Mouse (Mus musculus): ENCODE results near the gene Ampd3.

Gene Ampd3

GRCm38 (mm10) chr7:110768001-110768400 is at the start of gene Ampd3:
Gene Ampd3 (plus strand): TSS chr7:110768206.
- DNase-seq (ENCODE audit: low read depth, low spot score) = no peak

GRCm38 (mm10) chr7:110718505-110718904 is 49.5 kb upstream of the Ampd3 start:
- no peak for DNase-seq (ENCODE audit: low read depth, low spot score)

- DNase-seq (ENCODE audit: low read depth, low spot score) = no peak
Observed at GRCm38 (mm10) chr7:110719857-110720256, 48.1 kb upstream of the Ampd3 start.

GRCm38 (mm10) chr7:110722183-110722582 is 45.8 kb upstream of the Ampd3 start:
- DNase-seq (ENCODE audit: low read depth, low spot score) = no peak

- peak; percentile 88 for DNase-seq (ENCODE audit: low read depth, low spot score)
Observed at GRCm38 (mm10) chr7:110727049-110727448, 41.0 kb upstream of the Ampd3 start.

GRCm38 (mm10) chr7:110728876-110729275 is 39.1 kb upstream of the Ampd3 start:
- DNase-seq (ENCODE audit: low read depth, low spot score) = peak; percentile 77

GRCm38 (mm10) chr7:110729295-110729694 is 38.7 kb upstream of the Ampd3 start:
- no peak for DNase-seq (ENCODE audit: low read depth, low spot score)

- DNase-seq (ENCODE audit: low read depth, low spot score) = no peak
Observed at GRCm38 (mm10) chr7:110731091-110731967, 36.7 kb upstream of the Ampd3 start.

- DNase-seq (ENCODE audit: low read depth, low spot score) = peak; percentile 58
Observed at GRCm38 (mm10) chr7:110732001-110732632, 35.9 kb upstream of the Ampd3 start.

GRCm38 (mm10) chr7:110736914-110737313 is 31.1 kb upstream of the Ampd3 start:
- no peak for DNase-seq (ENCODE audit: low read depth, low spot score)

- DNase-seq (ENCODE audit: low read depth, low spot score) = peak; percentile 57
Observed at GRCm38 (mm10) chr7:110739764-110740163, 28.2 kb upstream of the Ampd3 start.

GRCm38 (mm10) chr7:110740188-110740587 is 27.8 kb upstream of the Ampd3 start:
- DNase-seq (ENCODE audit: low read depth, low spot score) = peak; percentile 69

- DNase-seq (ENCODE audit: low read depth, low spot score) = no peak
Observed at GRCm38 (mm10) chr7:110742022-110742421, 26.0 kb upstream of the Ampd3 start.

- no peak for DNase-seq (ENCODE audit: low read depth, low spot score)
Observed at GRCm38 (mm10) chr7:110746087-110746562, 21.9 kb upstream of the Ampd3 start.

GRCm38 (mm10) chr7:110746809-110747208 is 21.2 kb upstream of the Ampd3 start:
- no peak for DNase-seq (ENCODE audit: low read depth, low spot score)

GRCm38 (mm10) chr7:110750834-110751233 is 17.2 kb upstream of the Ampd3 start:
- no peak for DNase-seq (ENCODE audit: low read depth, low spot score)

GRCm38 (mm10) chr7:110751634-110752033 is 16.4 kb upstream of the Ampd3 start:
- no peak for DNase-seq (ENCODE audit: low read depth, low spot score)

- peak; percentile 73 for DNase-seq (ENCODE audit: low read depth, low spot score)
Observed at GRCm38 (mm10) chr7:110753310-110753709, 14.7 kb upstream of the Ampd3 start.

- peak; percentile 76 for DNase-seq (ENCODE audit: low read depth, low spot score)
Observed at GRCm38 (mm10) chr7:110753926-110754330, 14.1 kb upstream of the Ampd3 start.

GRCm38 (mm10) chr7:110756440-110756839 is 11.6 kb upstream of the Ampd3 start:
- no peak for DNase-seq (ENCODE audit: low read depth, low spot score)

- DNase-seq (ENCODE audit: low read depth, low spot score) = no peak
Observed at GRCm38 (mm10) chr7:110762605-110763180, 5.3 kb upstream of the Ampd3 start.

GRCm38 (mm10) chr7:110768451-110769064 is 552 bp downstream of the Ampd3 start:
- no peak for DNase-seq (ENCODE audit: low read depth, low spot score)

All from 3T3-L1 (cell line).